Mouse (Mus musculus) liver, postnatal 0 days (tissue): Measurements from ENCODE around the gene Arpp21.

Source experiments
- CTCF ChIP-seq: sonication (generic); IDR thresholded peaks from 2 replicates; pipeline ENCODE4 v1.5.1; 2016; ENCODE audit warnings: antibody characterized with exemption, low read depth
- EP300 ChIP-seq: IDR thresholded peaks from 2 replicates; pipeline ENCODE4 v1.6.1; 2016; ENCODE audit warnings: antibody characterized with exemption, low read depth, mild to moderate bottlenecking

GRCm38 (mm10) chr9:112152762-112153161 is 83.0 kb downstream of the Arpp21 start:
- TF ChIP-seq CTCF (no peak), EP300 (peak; percentile 59; the same call in 1 of the 2 replicates)
